Mouse (Mus musculus): Measurements from ENCODE around the gene Uck2. TPM values are rescaled to one million over a fixed set of nuclear protein-coding genes. Genes with fewer than 3 reads are reported as not detected.

Gene Uck2
- polyA plus RNA-seq, 1 experiment from 2014 or later: 69.1 TPM

- ATAC-seq (ENCODE audit: insufficient number of reproducible peaks, low FRiP score, low TSS enrichment, low read depth): no peak
- Histone ChIP-seq H3K27me3 (no peaks in the 10 kb centered on the region), H3K9ac (no peak overlapping the region), H3K4me1 (peaks cover 26% of the 10 kb centered on the region), H3K27ac (no peak overlapping the region), H3K36me3 (peaks cover 43% of the 10 kb centered on the region), H3K9me3 (no peaks in the 10 kb centered on the region), H3K4me3 (no peak overlapping the region), H3K4me2 (no peak overlapping the region)
- 68% methylated on average over 7 of the region's 7 CpGs for WGBS
Measured at GRCm38 (mm10) chr1:167232918-167233317, 52.2 kb downstream of the Uck2 start.

GRCm38 (mm10) chr1:167231612-167232283, 53.4 kb downstream of the Uck2 start:
- H3K9me3 ChIP-seq: no peaks in the 10 kb centered on the region
- WGBS: 75% methylated on average over 17 of the region's 17 CpGs
- no peak overlapping the region for H3K4me3 ChIP-seq
- no peak overlapping the region for H3K4me2 ChIP-seq
- no peaks in the 10 kb centered on the region for H3K27me3 ChIP-seq
- no peak for ATAC-seq (ENCODE audit: insufficient number of reproducible peaks, low FRiP score, low TSS enrichment, low read depth)
- peaks cover 51% of the 10 kb centered on the region for H3K36me3 ChIP-seq
- 0 out of 2 replicates have a peak overlapping the region, but pooled peaks have one; percentile 43 for H3K27ac ChIP-seq
- no peak overlapping the region for H3K9ac ChIP-seq
- peaks cover 16% of the 10 kb centered on the region; the same call in 1 of the 2 replicates for H3K4me1 ChIP-seq

GRCm38 (mm10) chr1:167230930-167231611, 54.0 kb downstream of the Uck2 start:
- Histone ChIP-seq H3K9me3 (no peaks in the 10 kb centered on the region), H3K36me3 (peaks cover 55% of the 10 kb centered on the region), H3K4me2 (no peak overlapping the region), H3K27ac (no peak overlapping the region), H3K9ac (no peak overlapping the region), H3K4me1 (peaks cover 11% of the 10 kb centered on the region; the same call in 1 of the 2 replicates), H3K27me3 (no peaks in the 10 kb centered on the region), H3K4me3 (no peak overlapping the region)
- peak; percentile 45; the same call in 1 of the 2 replicates for ATAC-seq (ENCODE audit: insufficient number of reproducible peaks, low FRiP score, low TSS enrichment, low read depth)
- WGBS: 86% methylated on average over 17 of the region's 17 CpGs

GRCm38 (mm10) chr1:167222382-167223010, 62.6 kb downstream of the Uck2 start:
- Histone ChIP-seq H3K27me3 (no peaks in the 10 kb centered on the region), H3K9ac (no peak overlapping the region), H3K9me3 (no peaks in the 10 kb centered on the region), H3K27ac (no peak overlapping the region), H3K4me3 (no peak overlapping the region), H3K4me1 (peaks cover 3% of the 10 kb centered on the region; the same call in 1 of the 2 replicates), H3K4me2 (no peak overlapping the region), H3K36me3 (peaks cover 33% of the 10 kb centered on the region)
- ATAC-seq (ENCODE audit: insufficient number of reproducible peaks, low FRiP score, low TSS enrichment, low read depth): no peak
- WGBS: 78% methylated on average over 9 of the region's 9 CpGs

- H3K4me3 ChIP-seq: no peak overlapping the region
- no peaks in the 10 kb centered on the region for H3K9me3 ChIP-seq
- H3K4me1 ChIP-seq: peaks cover 3% of the 10 kb centered on the region; the same call in 1 of the 2 replicates
- H3K27ac ChIP-seq: no peak overlapping the region
- ATAC-seq (ENCODE audit: insufficient number of reproducible peaks, low FRiP score, low TSS enrichment, low read depth): no peak
- no peaks in the 10 kb centered on the region for H3K27me3 ChIP-seq
- WGBS: under 1% methylated on average over 5 of the region's 5 CpGs
- no peak overlapping the region for H3K4me2 ChIP-seq
- H3K36me3 ChIP-seq: peaks cover 19% of the 10 kb centered on the region
- H3K9ac ChIP-seq: no peak overlapping the region
Measured at GRCm38 (mm10) chr1:167220303-167221174, 64.6 kb downstream of the Uck2 start.

GRCm38 (mm10) chr1:167215460-167215859, 69.7 kb downstream of the Uck2 start:
- no peaks in the 10 kb centered on the region for H3K27me3 ChIP-seq
- 51% methylated on average over 3 of the region's 3 CpGs for WGBS
- H3K9ac ChIP-seq: no peak overlapping the region
- no peaks in the 10 kb centered on the region for H3K4me1 ChIP-seq
- H3K36me3 ChIP-seq: no peaks in the 10 kb centered on the region
- H3K9me3 ChIP-seq: no peaks in the 10 kb centered on the region
- H3K4me3 ChIP-seq: no peak overlapping the region
- no peak overlapping the region for H3K27ac ChIP-seq
- ATAC-seq (ENCODE audit: insufficient number of reproducible peaks, low FRiP score, low TSS enrichment, low read depth): no peak
- H3K4me2 ChIP-seq: no peak overlapping the region

- 100% methylated on average over 1 of the region's 1 CpGs for WGBS
- Histone ChIP-seq H3K27ac (no peak overlapping the region), H3K36me3 (no peaks in the 10 kb centered on the region), H3K4me3 (no peak overlapping the region), H3K9me3 (no peaks in the 10 kb centered on the region), H3K4me2 (no peak overlapping the region), H3K27me3 (no peaks in the 10 kb centered on the region), H3K4me1 (no peaks in the 10 kb centered on the region), H3K9ac (no peak overlapping the region)
- ATAC-seq (ENCODE audit: insufficient number of reproducible peaks, low FRiP score, low TSS enrichment, low read depth): no peak
Measured at GRCm38 (mm10) chr1:167212710-167213109, 72.4 kb downstream of the Uck2 start.

- Histone ChIP-seq H3K36me3 (no peaks in the 10 kb centered on the region), H3K4me3 (no peak overlapping the region), H3K4me1 (no peaks in the 10 kb centered on the region), H3K9ac (no peak overlapping the region), H3K4me2 (no peak overlapping the region), H3K9me3 (no peaks in the 10 kb centered on the region), H3K27ac (no peak overlapping the region), H3K27me3 (no peaks in the 10 kb centered on the region)
- 25% methylated on average over 7 of the region's 7 CpGs for WGBS
- ATAC-seq (ENCODE audit: insufficient number of reproducible peaks, low FRiP score, low TSS enrichment, low read depth): no peak
Measured at GRCm38 (mm10) chr1:167211979-167212614, 73.0 kb downstream of the Uck2 start.

- no peak overlapping the region for H3K27ac ChIP-seq
- ATAC-seq (ENCODE audit: insufficient number of reproducible peaks, low FRiP score, low TSS enrichment, low read depth): no peak
- H3K36me3 ChIP-seq: no peaks in the 10 kb centered on the region
- no peaks in the 10 kb centered on the region for H3K27me3 ChIP-seq
- H3K9me3 ChIP-seq: no peaks in the 10 kb centered on the region
- no peaks in the 10 kb centered on the region for H3K4me1 ChIP-seq
- no peak overlapping the region for H3K4me3 ChIP-seq
- H3K4me2 ChIP-seq: no peak overlapping the region
- WGBS: 60% methylated on average over 4 of the region's 4 CpGs
- H3K9ac ChIP-seq: no peak overlapping the region
Measured at GRCm38 (mm10) chr1:167208816-167209215, 76.3 kb downstream of the Uck2 start.

- WGBS: 54% methylated on average over 8 of the region's 8 CpGs
- Histone ChIP-seq H3K27ac (0 out of 2 replicates have a peak overlapping the region, but pooled peaks have one; percentile 11), H3K36me3 (no peaks in the 10 kb centered on the region), H3K9ac (no peak overlapping the region), H3K9me3 (no peaks in the 10 kb centered on the region), H3K4me1 (no peaks in the 10 kb centered on the region), H3K27me3 (no peaks in the 10 kb centered on the region), H3K4me2 (no peak overlapping the region), H3K4me3 (no peak overlapping the region)
- ATAC-seq (ENCODE audit: insufficient number of reproducible peaks, low FRiP score, low TSS enrichment, low read depth): no peak
Measured at GRCm38 (mm10) chr1:167205177-167205750, 79.9 kb downstream of the Uck2 start.

GRCm38 (mm10) chr1:167204421-167204820, 80.7 kb downstream of the Uck2 start:
- WGBS: 81% methylated on average over 1 of the region's 1 CpGs
- Histone ChIP-seq H3K4me2 (no peak overlapping the region), H3K9ac (no peak overlapping the region)

More at GRCm38 (mm10) chr1:167204421-167204820, 80.7 kb downstream of the Uck2 start:
- ATAC-seq (ENCODE audit: insufficient number of reproducible peaks, low FRiP score, low TSS enrichment, low read depth): no peak
- Histone ChIP-seq H3K27me3 (no peaks in the 10 kb centered on the region), H3K4me3 (no peak overlapping the region), H3K9me3 (no peaks in the 10 kb centered on the region), H3K36me3 (no peaks in the 10 kb centered on the region), H3K4me1 (no peaks in the 10 kb centered on the region), H3K27ac (no peak overlapping the region)

Data from limb, embryonic 15.5 days (tissue).